Mouse (Mus musculus) spleen, postnatal 36 days (tissue): ENCODE measurements at regions not wholly inside any gene's neighbourhood (a gene's known extent, or its start where the extent isn't known, plus 50 kb on each side); places are given as distances from the start of the nearest gene placed in this dataset.

ENCODE experiments used
- DNase-seq, 2 experiments: peaks; one replicate each; pipeline ENCODE4 v3.0.0; 2022; ENCODE audit warnings: low spot score in 2 of 2, mixed read lengths in 1 of 2

DNA sequence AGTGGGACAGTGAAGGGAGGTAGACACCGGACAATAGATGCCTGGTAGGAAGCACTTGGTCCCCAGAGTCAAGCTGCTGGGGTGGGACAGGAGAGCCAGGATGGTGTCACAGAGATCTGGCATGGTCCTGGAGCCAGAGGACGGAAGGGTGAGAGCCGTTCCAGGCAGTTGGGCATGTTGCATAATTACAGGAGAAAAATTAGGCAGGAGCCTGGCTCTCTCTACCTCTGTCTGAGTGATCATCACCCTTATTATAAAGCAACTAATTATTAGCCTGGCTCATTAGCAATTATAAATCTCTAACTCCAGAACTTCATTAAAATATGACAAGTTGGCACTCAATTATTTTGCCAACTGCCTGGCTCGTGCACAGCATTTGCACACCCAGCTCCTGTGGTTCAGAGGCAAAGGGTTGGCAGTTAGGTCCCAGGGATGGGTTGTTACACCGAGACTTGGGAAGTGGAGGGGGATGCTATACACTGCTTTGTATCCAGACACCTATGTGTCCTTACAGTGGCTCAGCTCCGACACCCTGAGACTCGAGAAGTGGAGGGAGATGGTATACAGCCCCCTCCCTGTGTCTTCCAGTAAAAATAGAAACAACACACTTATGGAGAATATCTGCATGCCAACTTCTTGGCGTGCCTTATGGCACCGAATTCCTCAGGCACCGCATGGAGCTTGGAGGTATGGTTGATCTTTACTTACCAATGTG is 203.7 kb upstream of the Sdk2 start:
- DNase-seq = no peak

- DNase-seq = no peak
These were observed 195.1 kb upstream of the Sdk2 start for GRCm38 (mm10) chr11:114261959-114262358.

DNA sequence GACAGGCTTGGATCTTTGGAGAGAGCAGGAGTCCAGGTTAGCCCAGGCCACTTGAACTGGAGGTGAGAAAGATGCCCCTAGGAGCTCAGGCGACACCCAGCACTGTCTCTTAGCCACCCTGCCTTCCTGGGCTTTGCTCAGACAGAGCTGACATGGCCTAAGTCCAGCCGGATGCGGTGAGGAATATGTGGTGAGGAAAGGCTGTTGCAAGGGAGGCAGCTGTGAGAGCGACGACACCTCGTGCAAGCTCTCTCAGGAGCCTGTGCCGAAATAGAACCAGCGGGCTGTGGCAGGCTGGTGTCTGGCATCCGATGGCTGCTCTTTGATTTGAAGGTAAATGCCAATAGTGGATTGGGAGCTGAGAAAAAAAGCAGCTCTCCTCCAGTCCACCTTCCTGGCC is 191.4 kb upstream of the Sdk2 start:
- DNase-seq = no peak

DNA sequence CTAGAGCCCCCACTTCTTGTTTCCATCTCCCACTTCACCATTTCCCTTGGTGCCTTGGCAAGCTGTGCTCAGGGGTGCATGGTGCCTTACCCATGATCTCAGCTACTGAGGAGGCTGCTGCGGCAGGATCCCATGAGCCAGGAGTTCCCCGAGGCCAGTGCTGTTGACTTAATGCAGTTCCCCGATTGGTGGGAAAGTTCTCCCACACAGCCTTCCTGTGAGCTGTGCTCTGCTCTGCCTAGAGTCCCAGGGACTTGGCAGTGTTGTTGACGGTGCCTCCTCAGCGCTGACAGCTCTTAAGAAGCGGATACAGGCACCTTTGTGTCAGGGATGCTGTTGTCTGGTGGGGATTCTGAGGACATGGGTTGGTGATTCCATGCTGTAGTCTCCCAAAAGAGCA is 190.9 kb upstream of the Sdk2 start:
- no peak for DNase-seq

GRCm38 (mm10) chr11:114257061-114257460 is 190.2 kb upstream of the Sdk2 start:
- DNase-seq = no peak

DNA sequence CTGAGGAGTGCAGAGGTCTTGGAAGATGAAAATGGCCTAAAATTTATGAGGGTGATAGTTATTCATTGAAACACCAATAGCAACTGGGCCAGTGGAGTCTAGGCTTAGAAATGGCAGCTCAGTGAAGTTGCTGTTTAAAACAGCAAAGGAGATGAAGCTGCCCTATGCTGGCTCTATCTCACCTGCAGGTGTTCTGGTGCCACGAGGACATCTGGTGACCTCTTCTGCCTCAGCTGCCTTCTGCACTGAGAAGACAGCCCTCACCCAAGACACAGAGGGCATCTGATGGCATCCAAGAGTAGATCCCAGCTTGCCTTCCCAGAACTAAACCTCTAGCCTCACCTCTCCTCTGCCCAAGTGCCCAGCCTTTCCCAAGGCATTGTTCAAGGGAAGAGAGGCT is 187.5 kb upstream of the Sdk2 start:
- DNase-seq = no peak

GRCm38 (mm10) chr11:114251614-114252013 is 184.8 kb upstream of the Sdk2 start:
- DNase-seq = no peak

DNA sequence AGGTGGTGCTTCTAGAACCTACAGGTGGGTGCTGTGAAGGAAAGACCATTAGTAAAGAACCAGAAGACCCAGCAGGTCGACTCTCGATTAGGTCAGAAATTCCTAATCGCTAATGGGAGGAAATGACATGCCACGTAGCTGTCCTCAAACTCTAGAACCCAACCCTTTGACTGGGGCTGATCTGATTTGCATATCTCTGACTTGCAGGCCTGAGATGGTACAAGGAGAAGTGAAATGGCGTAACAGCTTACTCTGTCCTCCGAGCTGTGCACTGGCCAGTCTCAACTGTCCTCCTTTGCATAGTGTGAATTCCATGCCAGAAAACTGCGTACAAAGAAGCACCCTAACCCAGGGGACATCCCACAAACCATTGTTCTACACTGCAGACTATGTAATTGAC is 182.4 kb upstream of the Sdk2 start:
- DNase-seq = peak; percentile 16 to 23

DNA sequence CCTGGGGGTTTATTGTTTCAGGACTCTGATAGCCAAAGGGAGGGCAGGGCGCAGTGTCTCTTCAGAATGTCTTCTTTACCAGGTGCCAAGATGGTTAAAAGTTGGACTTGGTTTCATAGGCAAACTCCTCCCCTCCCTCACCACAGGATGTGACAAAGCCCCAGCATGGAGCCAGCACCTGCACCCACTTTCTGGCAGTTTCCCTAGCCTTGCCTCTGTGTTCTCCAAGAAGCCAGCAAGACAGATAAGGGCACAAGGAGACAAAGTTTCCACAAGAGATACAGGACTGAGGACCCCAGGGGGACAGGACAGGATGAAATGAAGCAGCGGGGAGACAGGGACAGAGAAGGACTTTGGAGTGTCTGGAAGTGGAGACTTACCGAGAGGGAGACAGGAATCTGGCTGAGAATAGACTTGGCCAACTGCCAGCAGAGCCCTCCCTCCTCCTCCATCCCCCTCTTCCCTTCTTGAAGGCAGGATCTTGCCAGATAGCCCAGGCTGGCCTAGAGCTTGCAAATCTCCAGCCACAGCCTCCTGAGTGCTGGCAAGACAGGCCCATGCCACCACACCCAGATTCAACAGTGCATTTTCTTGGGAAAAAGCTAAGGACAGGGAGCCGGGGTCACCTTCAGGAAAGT is 181.5 kb upstream of the Sdk2 start:
- DNase-seq = no peak

DNA sequence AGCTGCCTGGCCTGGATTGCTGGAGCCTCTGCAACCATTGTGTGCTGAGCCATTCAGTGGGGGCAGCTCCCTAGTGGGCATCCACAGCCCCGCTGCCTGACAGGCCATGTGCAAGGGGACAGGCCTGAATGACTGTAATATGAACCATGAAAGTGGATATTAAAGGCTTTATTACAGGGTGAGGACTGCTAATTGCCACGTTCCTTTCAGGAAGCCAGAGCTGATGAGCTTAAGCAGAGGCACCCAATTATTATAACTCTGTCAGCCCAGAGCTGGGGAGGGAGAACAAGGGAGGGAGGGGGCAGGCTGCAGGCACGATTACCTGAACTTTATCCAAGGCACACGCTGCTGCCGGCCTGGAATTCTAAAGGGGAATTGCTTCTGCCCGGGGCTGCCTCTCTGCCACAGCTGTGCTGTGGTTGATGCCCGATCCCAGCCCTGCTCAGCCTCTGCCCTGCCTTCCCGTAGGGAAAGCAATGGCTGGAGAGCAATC is 172.5 kb upstream of the Sdk2 start:
- DNase-seq = no peak

DNA sequence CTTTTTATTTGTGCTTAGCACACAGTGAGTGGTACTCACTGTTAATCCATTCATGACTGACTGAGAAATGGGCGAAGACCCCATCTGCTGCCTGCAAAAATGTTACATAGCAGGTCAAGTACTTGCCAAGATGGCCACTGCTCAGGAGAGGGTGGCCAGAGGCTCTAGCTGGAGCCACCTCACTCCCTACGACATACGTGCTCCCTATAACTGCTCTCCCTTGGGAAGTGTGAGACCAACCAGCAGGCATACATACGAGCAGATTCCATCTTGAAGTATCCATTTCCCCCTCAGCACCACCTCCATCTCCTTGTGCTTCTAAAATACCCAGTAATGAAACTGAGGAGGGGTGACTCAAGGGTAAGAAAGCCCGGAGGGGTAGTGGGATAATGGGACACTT is 172.0 kb upstream of the Sdk2 start:
- DNase-seq = no peak

GRCm38 (mm10) chr11:114238316-114238715 is 171.5 kb upstream of the Sdk2 start:
- peak; percentile 17 to 25 for DNase-seq

DNA sequence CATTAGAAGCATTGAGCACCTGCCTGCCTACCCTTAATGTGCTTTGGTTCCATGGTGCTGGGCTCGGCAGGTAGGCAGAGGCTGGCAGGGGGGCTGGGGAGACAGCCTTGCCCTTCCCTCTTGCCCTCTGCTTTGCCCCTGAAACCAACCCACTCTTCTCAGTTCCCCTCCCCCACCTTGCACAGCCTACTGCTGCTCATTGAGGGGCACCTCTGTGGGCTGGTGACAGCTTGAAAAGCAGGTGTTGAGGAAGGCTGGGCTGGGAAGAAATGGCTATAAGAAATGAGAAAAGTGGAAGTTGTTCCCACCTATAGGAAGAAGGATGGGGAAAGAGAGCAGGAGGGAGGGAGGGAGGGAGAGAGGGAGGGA is 167.7 kb upstream of the Sdk2 start:
- peak in 1 of 2 experiments; percentile 12 for DNase-seq

GRCm38 (mm10) chr11:114233636-114234541 is 167.0 kb upstream of the Sdk2 start:
- no peak for DNase-seq

GRCm38 (mm10) chr11:114231841-114232240 is 165.0 kb upstream of the Sdk2 start:
- no peak for DNase-seq

GRCm38 (mm10) chr11:114229763-114230162 is 162.9 kb upstream of the Sdk2 start:
- DNase-seq = no peak

- no peak for DNase-seq
These were observed 162.3 kb upstream of the Sdk2 start for GRCm38 (mm10) chr11:114229196-114229595.

GRCm38 (mm10) chr11:114226553-114226952 is 159.7 kb upstream of the Sdk2 start:
- peak; percentile 57 to 71 for DNase-seq

DNA sequence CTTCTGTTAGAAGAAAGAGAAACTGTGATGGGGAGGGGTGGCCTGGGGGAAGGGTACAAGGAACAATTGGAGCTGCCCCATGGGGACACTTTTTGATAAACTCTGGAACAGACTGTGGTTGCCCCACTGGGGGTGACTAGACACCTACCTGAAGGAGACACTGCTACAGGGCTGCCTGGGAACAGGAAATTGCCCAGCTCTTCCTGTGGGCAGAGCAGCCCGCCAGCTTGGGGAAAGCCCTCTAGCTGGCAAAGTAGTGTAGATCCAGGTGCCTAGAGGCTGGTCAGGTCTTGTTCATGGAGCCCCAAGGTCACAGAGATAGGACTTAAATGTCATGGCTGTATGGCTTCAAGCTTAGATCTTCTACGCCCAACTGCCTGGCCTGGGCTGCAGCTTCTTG is 157.9 kb upstream of the Sdk2 start:
- no peak for DNase-seq

DNA sequence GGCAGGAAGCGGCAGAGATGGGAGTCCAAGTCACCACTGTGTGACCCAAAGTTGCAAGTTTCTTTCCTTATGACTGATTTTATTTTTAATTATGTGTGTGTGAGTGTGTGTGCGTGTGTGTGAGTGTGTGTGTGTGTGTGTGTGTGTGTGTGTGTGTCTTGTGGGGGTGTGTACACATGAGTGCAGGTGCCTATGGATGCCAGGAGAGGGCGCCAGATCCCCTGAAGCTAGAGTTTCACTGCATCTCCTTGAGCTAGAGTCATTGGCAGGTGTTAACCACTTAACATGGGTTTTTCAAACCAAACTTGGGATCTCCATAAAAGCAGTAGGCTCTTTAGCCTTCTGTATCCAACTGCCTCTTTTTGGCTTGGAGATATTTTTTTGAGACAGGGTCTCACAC is 156.2 kb upstream of the Sdk2 start:
- DNase-seq = no peak

GRCm38 (mm10) chr11:114220466-114220865 is 153.6 kb upstream of the Sdk2 start:
- no peak for DNase-seq

DNA sequence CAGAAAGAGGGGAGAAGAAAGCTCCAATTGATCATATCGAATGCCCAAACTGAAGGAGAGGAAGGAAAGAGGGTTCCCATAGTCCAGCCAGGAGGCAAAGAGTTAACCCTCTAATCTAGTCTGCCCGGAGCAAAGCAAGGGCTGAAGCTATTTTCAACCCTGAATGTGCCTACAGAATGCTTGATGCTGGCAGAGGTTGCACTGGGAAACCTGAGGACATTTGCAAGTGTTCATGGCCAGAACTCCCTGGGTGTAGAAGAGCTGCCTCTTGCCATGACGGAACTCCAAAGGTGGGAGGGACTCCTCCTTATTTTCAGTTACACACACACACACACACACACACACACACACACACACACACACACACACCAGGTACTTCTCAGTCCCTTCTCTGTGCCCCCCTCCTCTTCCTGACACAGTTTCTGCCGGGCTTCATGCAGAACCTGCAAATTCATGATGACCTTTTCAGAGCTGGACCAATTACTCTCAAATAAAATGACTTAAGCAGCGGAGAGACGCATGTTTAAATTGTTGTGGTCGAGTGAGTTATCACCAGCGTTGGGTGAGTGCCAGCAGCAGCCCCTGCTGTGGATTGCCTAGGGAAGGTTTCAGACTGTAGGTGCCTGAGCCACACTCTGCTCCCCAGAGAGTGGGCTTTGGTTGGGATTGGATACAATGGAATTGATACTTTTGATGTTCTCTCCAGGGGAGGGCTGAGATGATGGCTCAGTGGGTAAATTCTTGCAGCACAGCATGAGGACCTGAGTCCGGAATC is 152.1 kb upstream of the Sdk2 start:
- DNase-seq = no peak
